Mouse (Mus musculus): ENCODE results near the gene Dgat2.

DNA sequence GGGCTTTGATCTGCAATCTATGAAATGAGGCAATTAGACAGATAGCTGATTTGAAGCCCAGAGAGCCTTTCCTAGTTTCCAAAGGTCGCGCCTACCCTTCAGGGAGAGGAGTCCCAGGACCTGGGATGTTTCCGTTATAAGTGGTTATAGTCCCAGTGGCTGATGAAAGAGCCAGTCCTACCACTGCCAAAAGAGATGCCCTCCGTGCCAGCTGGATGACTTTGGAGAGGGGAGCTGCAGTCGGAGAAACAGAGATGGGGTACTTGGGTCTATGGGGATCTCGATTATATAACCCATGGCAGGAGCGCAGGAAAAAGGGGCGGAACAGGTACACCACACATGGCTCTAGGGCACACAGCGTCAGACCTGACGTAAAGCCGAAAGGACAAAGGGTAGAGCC, 20.6 kb downstream of the Dgat2 start:
- no peak for TF ChIP-seq CTCF (IDR thresholded peaks at IDR 0.05; ENCODE audit: extremely low read depth, insufficient read length, insufficient replicate concordance, low read depth, low read length)
- no peak for TF ChIP-seq POLR2A (IDR thresholded peaks at IDR 0.05; ENCODE audit: low read depth, low read length)

All from small intestine, adult 2 months (tissue).